Mouse (Mus musculus) neural tube, embryonic 14.5 days (tissue): Measurements from ENCODE around the gene Glis1. TPM values are rescaled to one million over a fixed set of nuclear protein-coding genes. Genes with fewer than 3 reads are reported as not detected.

ENCODE experiments used
- ATAC-seq: fragments of 200-750 bp; cut with Nextera tagmentation; 2 replicates; pipeline ENCODE4 v1.8.0; 2017; ENCODE audit warnings: low read depth, mild to moderate bottlenecking, moderate TSS enrichment, moderate library complexity
- H3K27ac ChIP-seq: fragments of 300-500 bp; sonication (generic); 2 replicates; pipeline ENCODE4 v1.5.1; 2014; ENCODE audit warnings: low read depth, mild to moderate bottlenecking, control low read depth, low read length, moderate library complexity, mixed read lengths
- H3K27me3 ChIP-seq: fragments of 300-500 bp; sonication (generic); 2 replicates; pipeline ENCODE4 v1.6.1; 2014; ENCODE audit warnings: low read length; ENCODE audit not compliant: control insufficient read depth, insufficient read depth
- H3K36me3 ChIP-seq: fragments of 300-500 bp; sonication (generic); 2 replicates; pipeline ENCODE4 v1.6.1; 2014; ENCODE audit warnings: low read length, mixed read lengths; ENCODE audit not compliant: control insufficient read depth, insufficient read depth
- H3K4me1 ChIP-seq: fragments of 300-500 bp; sonication (generic); 2 replicates; pipeline ENCODE4 v1.6.1; 2014; ENCODE audit warnings: low read length; ENCODE audit not compliant: control insufficient read depth, insufficient read depth
- H3K4me2 ChIP-seq: fragments of 300-500 bp; sonication (generic); 2 replicates; pipeline ENCODE4 v1.6.1; 2014; ENCODE audit warnings: mild to moderate bottlenecking, low read depth, low read length, control low read depth
- H3K4me3 ChIP-seq: fragments of 300-500 bp; sonication (generic); 2 replicates; pipeline ENCODE4 v1.5.1; 2014; ENCODE audit warnings: low read depth, low read length, control low read depth, mixed read lengths
- H3K9ac ChIP-seq: fragments of 300-500 bp; sonication (generic); replicated peaks from 2 replicates; pipeline ENCODE4 v1.6.1; 2014; ENCODE audit warnings: low read depth, mild to moderate bottlenecking, control low read depth, low read length, mixed read lengths
- H3K9me3 ChIP-seq: fragments of 300-500 bp; sonication (generic); 2 replicates; pipeline ENCODE4 v1.6.1; 2016; ENCODE audit warnings: low read length; ENCODE audit not compliant: control insufficient read depth
- WGBS: fragments of 180-500 bp; shearing (Covaris S2); extraction: QIAGEN DNeasy Blood & Tissue Kit; methylation state at CpG from one replicate; pipeline ENCODE4 v1.1.7; 2014; 5-methylcytosine and 5-hydroxymethylcytosine counted together
- polyA plus RNA-seq: library from polyadenylated mRNA; unstranded; fragments of >200 nt; fragmentation: Nextera tagmentation; extraction: Ambion mirVana; gene quantifications from 2 replicates; pipeline ENCODE4 v1.2.1, GENCODE M21; 2014

Gene Glis1
- polyA plus RNA-seq, 1 experiment from 2014 or later = 5.7 TPM

GRCm38 (mm10) chr4:107459461-107459860, 25.1 kb downstream of the Glis1 start:
- Histone ChIP-seq H3K36me3 (no peaks in the 10 kb centered on the region), H3K4me2 (no peak overlapping the region), H3K9me3 (no peaks in the 10 kb centered on the region), H3K4me1 (no peaks in the 10 kb centered on the region), H3K9ac (no peak overlapping the region), H3K4me3 (no peak overlapping the region), H3K27ac (no peak overlapping the region), H3K27me3 (no peaks in the 10 kb centered on the region)
- no peak for ATAC-seq
- 87% methylated on average over 2 of the region's 2 CpGs for WGBS

GRCm38 (mm10) chr4:107460468-107460867, 26.1 kb downstream of the Glis1 start:
- H3K4me1 ChIP-seq = no peaks in the 10 kb centered on the region
- ATAC-seq = no peak
- no peaks in the 10 kb centered on the region for H3K27me3 ChIP-seq
- no peak overlapping the region for H3K4me2 ChIP-seq
- H3K9ac ChIP-seq = no peak overlapping the region
- H3K9me3 ChIP-seq = no peaks in the 10 kb centered on the region
- H3K4me3 ChIP-seq = no peak overlapping the region
- H3K36me3 ChIP-seq = no peaks in the 10 kb centered on the region
- H3K27ac ChIP-seq = no peak overlapping the region
- WGBS = 74% methylated on average over 11 of the region's 11 CpGs

GRCm38 (mm10) chr4:107467831-107468230, 33.4 kb downstream of the Glis1 start:
- Histone ChIP-seq H3K36me3 (no peaks in the 10 kb centered on the region), H3K9ac (no peak overlapping the region), H3K4me1 (no peaks in the 10 kb centered on the region), H3K27ac (no peak overlapping the region), H3K27me3 (no peaks in the 10 kb centered on the region), H3K9me3 (no peaks in the 10 kb centered on the region), H3K4me3 (no peak overlapping the region), H3K4me2 (no peak overlapping the region)
- 82% methylated on average over 7 of the region's 7 CpGs for WGBS
- no peak for ATAC-seq

- no peak overlapping the region for H3K4me2 ChIP-seq
- H3K9ac ChIP-seq = no peak overlapping the region
- H3K4me3 ChIP-seq = no peak overlapping the region
- H3K27me3 ChIP-seq = no peaks in the 10 kb centered on the region
- no peak for ATAC-seq
- H3K4me1 ChIP-seq = no peaks in the 10 kb centered on the region
- WGBS = 60% methylated on average over 13 of the region's 13 CpGs
- H3K36me3 ChIP-seq = no peaks in the 10 kb centered on the region
- no peak overlapping the region for H3K27ac ChIP-seq
- no peaks in the 10 kb centered on the region for H3K9me3 ChIP-seq
Observed at GRCm38 (mm10) chr4:107468264-107468663, 33.9 kb downstream of the Glis1 start.

GRCm38 (mm10) chr4:107468768-107469167, 34.4 kb downstream of the Glis1 start:
- Histone ChIP-seq H3K9ac (no peak overlapping the region), H3K27ac (no peak overlapping the region), H3K27me3 (no peaks in the 10 kb centered on the region), H3K9me3 (no peaks in the 10 kb centered on the region), H3K4me1 (no peaks in the 10 kb centered on the region), H3K36me3 (no peaks in the 10 kb centered on the region), H3K4me3 (no peak overlapping the region), H3K4me2 (no peak overlapping the region)
- no peak for ATAC-seq
- 73% methylated on average over 11 of the region's 11 CpGs for WGBS

GRCm38 (mm10) chr4:107476266-107476665, 41.9 kb downstream of the Glis1 start:
- Histone ChIP-seq H3K4me1 (no peaks in the 10 kb centered on the region), H3K36me3 (no peaks in the 10 kb centered on the region)
- 67% methylated on average over 11 of the region's 11 CpGs for WGBS

GRCm38 (mm10) chr4:107479015-107479414, 44.6 kb downstream of the Glis1 start:
- no peaks in the 10 kb centered on the region for H3K9me3 ChIP-seq
- no peak overlapping the region for H3K4me3 ChIP-seq
- H3K27ac ChIP-seq = no peak overlapping the region
- no peak for ATAC-seq
- no peaks in the 10 kb centered on the region for H3K27me3 ChIP-seq
- no peak overlapping the region for H3K4me2 ChIP-seq
- no peaks in the 10 kb centered on the region for H3K4me1 ChIP-seq
- no peaks in the 10 kb centered on the region for H3K36me3 ChIP-seq
- H3K9ac ChIP-seq = no peak overlapping the region
- WGBS = 73% methylated on average over 5 of the region's 5 CpGs

More at GRCm38 (mm10) chr4:107476266-107476665, 41.9 kb downstream of the Glis1 start:
- no peak overlapping the region for H3K4me2 ChIP-seq
- no peaks in the 10 kb centered on the region for H3K27me3 ChIP-seq
- no peaks in the 10 kb centered on the region for H3K9me3 ChIP-seq
- no peak overlapping the region for H3K4me3 ChIP-seq
- ATAC-seq = no peak
- no peak overlapping the region for H3K9ac ChIP-seq
- H3K27ac ChIP-seq = no peak overlapping the region

GRCm38 (mm10) chr4:107482541-107482940, 48.1 kb downstream of the Glis1 start:
- no peak overlapping the region for H3K9ac ChIP-seq
- H3K27ac ChIP-seq = no peak overlapping the region
- H3K4me2 ChIP-seq = no peak overlapping the region
- ATAC-seq = no peak
- no peaks in the 10 kb centered on the region for H3K4me1 ChIP-seq
- no peaks in the 10 kb centered on the region for H3K9me3 ChIP-seq
- no peak overlapping the region for H3K4me3 ChIP-seq
- no peaks in the 10 kb centered on the region for H3K27me3 ChIP-seq
- H3K36me3 ChIP-seq = no peaks in the 10 kb centered on the region
- WGBS = 77% methylated on average over 2 of the region's 2 CpGs

- H3K9ac ChIP-seq = no peak overlapping the region
- H3K36me3 ChIP-seq = no peaks in the 10 kb centered on the region
- H3K4me2 ChIP-seq = no peak overlapping the region
- 91% methylated on average over 20 of the region's 20 CpGs for WGBS
- no peaks in the 10 kb centered on the region for H3K9me3 ChIP-seq
- no peak for ATAC-seq
- H3K27me3 ChIP-seq = no peaks in the 10 kb centered on the region
- no peaks in the 10 kb centered on the region for H3K4me1 ChIP-seq
- H3K4me3 ChIP-seq = no peak overlapping the region
- H3K27ac ChIP-seq = no peak overlapping the region
Observed at GRCm38 (mm10) chr4:107483556-107484220, 49.3 kb downstream of the Glis1 start.
